Mouse (Mus musculus) hindbrain, postnatal 0 days (tissue): Measurements from ENCODE around the gene Timeless. TPM values are rescaled to one million over a fixed set of nuclear protein-coding genes. Genes with fewer than 3 reads are reported as not detected.

Source experiments
- ATAC-seq: fragments of 200-750 bp; cut with Nextera tagmentation; 2 replicates; pipeline ENCODE4 v1.8.0; 2017; ENCODE audit warnings: mild to moderate bottlenecking, moderate TSS enrichment, moderate library complexity
- DNase-seq: peaks from one replicate; pipeline ENCODE4 v3.0.0-alpha.2; 2015; ENCODE audit warnings: low spot score
- H3K27ac ChIP-seq: fragments of 300-500 bp; sonication (generic); 2 replicates; pipeline ENCODE4 v1.5.1; 2014; ENCODE audit warnings: mild to moderate bottlenecking
- H3K27me3 ChIP-seq: fragments of 300-500 bp; sonication (generic); 2 replicates; pipeline ENCODE4 v1.6.1; 2014; ENCODE audit warnings: low read length, mixed read lengths; ENCODE audit not compliant: insufficient read depth
- H3K36me3 ChIP-seq: fragments of 300-500 bp; sonication (generic); 2 replicates; pipeline ENCODE4 v1.6.1; 2014; ENCODE audit warnings: low read length, mixed read lengths; ENCODE audit not compliant: insufficient read depth
- H3K4me1 ChIP-seq: fragments of 300-500 bp; sonication (generic); 2 replicates; pipeline ENCODE4 v1.6.1; 2014; ENCODE audit warnings: antibody characterized with exemption, low read length, mixed read lengths; ENCODE audit not compliant: insufficient read depth
- H3K4me2 ChIP-seq: fragments of 300-500 bp; sonication (generic); 2 replicates; pipeline ENCODE4 v1.6.1; 2014; ENCODE audit warnings: low read depth, mild to moderate bottlenecking, low read length, moderate library complexity, mixed read lengths
- H3K4me3 ChIP-seq: fragments of 300-500 bp; sonication (generic); 2 replicates; pipeline ENCODE4 v1.5.1; 2014; ENCODE audit warnings: low read length
- H3K9ac ChIP-seq: fragments of 300-500 bp; sonication (generic); replicated peaks from 2 replicates; pipeline ENCODE4 v1.6.1; 2014; ENCODE audit warnings: mild to moderate bottlenecking, low read length, moderate library complexity, mixed read lengths
- H3K9me3 ChIP-seq: fragments of 300-500 bp; sonication (generic); 2 replicates; pipeline ENCODE4 v1.6.1; 2016; ENCODE audit warnings: low read length, mixed read lengths
- CTCF ChIP-seq: IDR thresholded peaks from 2 replicates; pipeline ENCODE4 v1.5.1; 2016; ENCODE audit warnings: antibody characterized with exemption, control low read depth, low read depth
- WGBS: fragments of 180-500 bp; shearing (Covaris S2); extraction: QIAGEN DNeasy Blood & Tissue Kit; methylation state at CpG from one replicate; pipeline ENCODE4 v1.1.7; 2014; 5-methylcytosine and 5-hydroxymethylcytosine counted together
- polyA plus RNA-seq: library from polyadenylated mRNA; unstranded; fragments of >200 nt; fragmentation: Nextera tagmentation; extraction: Ambion mirVana; gene quantifications from 2 replicates; pipeline ENCODE4 v1.2.1, GENCODE M21; 2015
- total RNA-seq: library from RNA; depleted of rRNA; stranded (reverse); fragments of >200 nt; gene quantifications from 2 replicates; pipeline ENCODE4 v1.2.3, GENCODE M21; 2014

Timeless gene
- total and polyA plus RNA-seq, 2 experiments from 2014 or later = 15.2 to 15.6 TPM

DNA sequence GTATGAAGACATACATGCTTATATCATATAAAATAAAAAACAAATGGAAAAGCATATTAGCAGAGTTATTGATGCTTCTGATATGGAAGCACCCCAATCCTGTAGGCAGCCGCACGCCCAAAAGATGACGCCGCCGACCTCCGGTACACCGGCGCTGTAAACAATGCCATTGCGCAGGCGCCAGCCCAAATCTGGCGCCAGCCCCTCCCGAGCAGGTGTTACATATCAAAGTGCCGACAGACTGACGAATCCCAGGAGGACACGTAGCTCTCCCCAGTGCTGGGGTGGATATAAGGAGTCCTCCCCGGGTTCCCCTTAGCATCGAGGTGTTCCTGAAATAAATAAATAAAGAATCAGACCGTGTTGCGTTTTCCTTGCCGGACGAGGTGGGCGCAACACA, 30.4 kb downstream of the Timeless start:
- no peak for TF ChIP-seq CTCF
- Histone ChIP-seq H3K4me2 (no peak overlapping the region), H3K27me3 (no peaks in the 10 kb centered on the region), H3K27ac (no peak overlapping the region), H3K36me3 (no peaks in the 10 kb centered on the region), H3K4me3 (no peak overlapping the region), H3K4me1 (no peaks in the 10 kb centered on the region), H3K9ac (no peak overlapping the region), H3K9me3 (no peaks in the 10 kb centered on the region)
- no peak for ATAC-seq
- WGBS = 84% methylated on average over 22 of the region's 22 CpGs
- DNase-seq = no peak

DNA sequence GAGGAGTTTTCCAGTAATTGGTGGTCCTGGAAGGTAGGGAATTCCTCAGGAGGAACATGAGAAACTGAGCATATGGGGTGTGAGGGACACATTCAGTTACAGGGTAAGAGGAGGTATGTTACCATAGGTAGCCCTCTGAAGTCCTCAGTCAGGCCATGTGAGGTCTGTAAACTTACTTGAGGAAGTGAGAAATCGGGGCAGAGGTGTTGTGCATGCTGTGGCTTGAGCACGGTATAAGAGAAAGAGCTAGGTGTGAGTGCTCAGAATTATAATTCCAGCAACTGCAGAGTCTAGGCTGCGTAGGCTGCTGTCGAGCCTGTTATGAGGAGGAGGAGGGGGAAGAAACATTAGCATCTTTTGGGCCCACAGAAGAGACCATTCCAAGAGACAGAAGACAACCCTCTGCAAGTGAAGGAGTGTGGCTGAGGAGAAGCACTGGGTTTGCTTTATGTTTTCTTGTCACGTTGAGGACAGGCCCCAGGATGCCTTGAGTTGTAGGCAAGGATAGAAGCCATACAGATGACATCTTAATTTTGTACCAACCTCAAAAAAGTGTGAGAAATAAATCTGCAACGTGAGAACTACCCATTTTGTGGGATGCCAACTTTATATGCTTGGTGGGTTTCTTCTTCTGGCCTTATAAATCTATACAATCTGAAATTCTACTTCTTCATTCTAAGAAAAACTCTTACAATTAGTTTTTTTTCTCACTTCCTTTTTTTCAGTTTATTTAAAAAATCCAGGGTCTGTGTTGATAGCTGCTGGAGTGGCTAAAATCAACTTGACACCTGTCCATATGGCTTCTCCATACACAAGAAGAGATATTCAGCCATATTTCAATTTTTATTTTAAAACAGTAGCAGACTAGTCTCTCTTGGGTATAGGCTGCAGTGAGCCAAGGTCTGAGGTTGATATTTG, 31.8 kb downstream of the Timeless start:
- TF ChIP-seq CTCF = no peak
- WGBS = 74% methylated on average over 6 of the region's 6 CpGs
- H3K27me3 ChIP-seq = no peaks in the 10 kb centered on the region

DNA sequence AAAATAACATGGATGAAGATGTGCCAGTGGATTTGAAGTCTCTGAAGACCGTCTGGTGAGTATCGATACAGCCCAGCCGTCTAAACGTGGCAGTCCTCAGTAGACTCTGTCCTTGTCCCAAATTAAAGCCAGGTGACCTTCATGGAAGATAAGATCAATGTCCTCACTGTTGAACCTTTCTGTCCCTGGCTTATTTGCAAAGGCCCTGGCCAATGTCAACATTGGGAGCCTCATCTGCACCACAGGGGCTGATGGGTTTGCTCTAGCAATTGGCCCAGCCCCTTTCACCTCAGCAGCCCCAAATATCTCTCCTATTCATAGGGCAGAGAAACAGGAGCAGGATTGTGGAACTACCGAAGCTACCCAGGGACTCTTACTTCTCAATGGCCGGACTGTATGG, 36.5 kb downstream of the Timeless start, which contains the start of gene Apof:
Apof (plus strand) TSS at position 301 of the 400 bp plus-strand sequence.
- Histone ChIP-seq H3K9me3 (no peaks in the 10 kb centered on the region), H3K4me2 (no peak within 1 kb of the TSS), H3K27me3 (no peaks in the 10 kb centered on the region), H3K4me1 (no peaks in the 10 kb centered on the region), H3K36me3 (no peaks in the 10 kb centered on the region), H3K4me3 (no peak within 1 kb of the TSS), H3K27ac (no peak within 1 kb of the TSS), H3K9ac (no peak within 1 kb of the TSS)
- TF ChIP-seq CTCF = no peak
- DNase-seq (no peak), ATAC-seq (no peak)
- WGBS = 85% methylated on average over 6 of the region's 6 CpGs

More for the DNA sequence above, 31.8 kb downstream of the Timeless start:
- H3K9ac ChIP-seq = no peak overlapping the region
- H3K4me1 ChIP-seq = no peaks in the 10 kb centered on the region
- H3K27ac ChIP-seq = no peak overlapping the region
- DNase-seq = no peak
- ATAC-seq = no peak
- no peaks in the 10 kb centered on the region for H3K36me3 ChIP-seq
- H3K4me2 ChIP-seq = no peak overlapping the region
- no peaks in the 10 kb centered on the region for H3K9me3 ChIP-seq
- H3K4me3 ChIP-seq = no peak overlapping the region

DNA sequence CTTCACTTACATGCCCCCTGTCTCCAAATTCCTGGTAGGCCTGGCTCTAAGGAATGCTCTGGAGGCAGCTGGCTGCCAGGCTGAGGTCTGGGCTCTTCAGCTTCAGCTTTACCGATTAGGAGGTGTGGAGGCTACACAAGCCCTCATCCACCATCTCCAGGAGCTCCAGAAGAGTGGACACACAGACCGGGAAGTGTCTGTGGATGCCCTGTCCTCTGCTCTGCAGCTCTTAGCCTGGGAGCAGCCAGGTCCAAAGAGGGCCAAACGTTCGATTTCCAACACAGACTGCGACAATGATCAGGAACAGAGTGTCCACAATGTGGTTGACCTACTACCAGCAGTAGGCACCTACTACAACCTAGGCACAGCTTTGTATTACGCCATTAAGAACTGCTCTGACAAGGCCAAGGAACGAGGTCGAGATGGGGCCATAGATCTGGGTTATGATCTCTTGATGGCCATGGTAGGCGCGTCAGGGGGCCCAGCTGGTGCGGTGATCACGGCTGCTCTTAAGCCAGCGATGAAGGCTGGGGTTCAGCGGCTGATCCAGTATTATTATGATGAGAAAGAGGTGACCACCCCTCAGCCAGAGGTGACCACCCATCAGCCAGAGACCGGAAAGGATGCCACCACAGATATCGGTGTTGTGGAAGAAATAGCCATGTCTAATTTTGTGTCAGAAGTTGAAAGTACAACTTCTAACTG, 37.5 kb downstream of the Timeless start:
- Histone ChIP-seq H3K9ac (peak overlapping the region; percentile 72; the same call in 1 of the 2 replicates), H3K4me1 (no peaks in the 10 kb centered on the region), H3K36me3 (no peaks in the 10 kb centered on the region), H3K4me2 (peak overlapping the region; percentile 69), H3K27me3 (no peaks in the 10 kb centered on the region), H3K4me3 (peak overlapping the region; percentile 83; the same call in 1 of the 2 replicates), H3K9me3 (no peaks in the 10 kb centered on the region), H3K27ac (0 out of 2 replicates have a peak overlapping the region, but pooled peaks have one; percentile 67)
- 92% methylated on average over 16 of the region's 16 CpGs for WGBS
- ATAC-seq (no peak), DNase-seq (no peak)
- TF ChIP-seq CTCF = no peak

DNA sequence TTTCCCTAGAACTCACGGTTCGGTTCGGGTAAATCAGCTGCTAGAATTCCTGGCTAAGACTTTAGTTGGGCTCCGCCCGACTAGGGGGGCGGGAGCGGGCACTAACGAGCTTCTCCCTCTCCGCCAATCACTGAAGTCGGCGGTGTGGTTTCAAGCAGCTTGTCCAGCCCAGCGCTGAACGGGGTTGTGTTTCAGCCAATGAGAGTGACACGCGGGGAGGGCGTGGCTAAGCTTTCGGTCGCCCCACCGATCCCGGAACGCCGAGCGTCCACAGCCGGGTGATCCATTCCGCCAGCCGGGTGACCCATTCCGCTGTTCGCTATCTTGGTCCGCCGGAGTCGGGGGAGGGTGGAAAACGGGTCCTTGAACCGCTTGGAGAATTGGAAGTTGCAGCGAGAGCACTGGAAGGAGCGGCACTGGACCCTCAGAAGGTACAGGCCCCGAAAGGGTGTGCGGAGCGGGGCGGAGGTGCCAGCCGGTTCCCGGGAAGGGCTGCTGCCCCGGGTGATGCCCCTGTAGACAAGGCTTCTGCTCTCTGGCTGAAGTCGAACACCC, 38.5 kb downstream of the Timeless start, which contains the start of gene Stat2:
Stat2 (plus strand) TSS at position 273 of the 555 bp plus-strand sequence.
- TF ChIP-seq CTCF = no peak
- peak within 1 kb of the TSS; percentile 72 for H3K9ac ChIP-seq
- WGBS = under 1% methylated on average over 43 of the region's 43 CpGs

DNA sequence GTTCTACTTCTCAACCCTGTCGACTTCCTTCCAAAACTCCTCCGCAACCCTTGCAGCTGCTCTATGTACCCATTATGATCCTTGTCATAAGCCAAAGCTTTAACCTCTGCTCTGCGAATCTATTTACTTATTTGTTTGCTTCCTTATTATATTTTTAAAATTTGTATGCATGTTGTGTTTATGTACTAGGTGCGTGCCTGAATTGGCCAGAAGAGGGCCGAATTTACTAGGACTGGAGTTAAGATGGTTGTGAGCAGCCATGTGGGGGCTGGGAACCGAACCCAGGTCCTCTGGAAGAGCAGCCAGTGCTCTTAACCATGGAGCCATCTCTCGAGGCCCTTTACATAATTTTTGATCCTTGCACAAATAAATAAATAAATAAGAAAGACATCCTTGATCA, 39.0 kb downstream of the Timeless start:
- peak overlapping the region; percentile 72 for H3K9ac ChIP-seq
- no peaks in the 10 kb centered on the region for H3K36me3 ChIP-seq
- H3K4me2 ChIP-seq = peak overlapping the region; percentile 69
- 43% methylated on average over 7 of the region's 7 CpGs for WGBS
- H3K9me3 ChIP-seq = no peaks in the 10 kb centered on the region
- peak overlapping the region; percentile 82 for H3K27ac ChIP-seq
- DNase-seq (peak; percentile 5), ATAC-seq (no peak)
- H3K4me3 ChIP-seq = peak overlapping the region; percentile 83
- no peaks in the 10 kb centered on the region for H3K27me3 ChIP-seq
- TF ChIP-seq CTCF = peak; percentile 43
- H3K4me1 ChIP-seq = no peaks in the 10 kb centered on the region

More for the DNA sequence above, 38.5 kb downstream of the Timeless start, which contains the start of gene Stat2:
- Histone ChIP-seq H3K4me2 (peak within 1 kb of the TSS; percentile 69), H3K4me1 (no peaks in the 10 kb centered on the region), H3K36me3 (no peaks in the 10 kb centered on the region), H3K4me3 (peak within 1 kb of the TSS; percentile 83), H3K27me3 (no peaks in the 10 kb centered on the region), H3K27ac (peak within 1 kb of the TSS; percentile 82), H3K9me3 (no peaks in the 10 kb centered on the region)
- DNase-seq = peak; percentile 98
- peak; percentile 100 for ATAC-seq
